Mouse (Mus musculus) liver, embryonic 15.5 days (tissue): ENCODE data around the gene Ifi47. TPM values are rescaled to one million over a fixed set of nuclear protein-coding genes. Genes with fewer than 3 reads are reported as not detected.
"Not testable (repeated sequence)": the region's sequence is repeated elsewhere in the genome, so short reads cannot be mapped to it uniquely, and the experiment has no call there.

Source experiments
- ATAC-seq: fragments of 200-750 bp; cut with Nextera tagmentation; 2 replicates; pipeline ENCODE4 v1.8.0; 2017; ENCODE audit warnings: moderate number of reproducible peaks, mild to moderate bottlenecking, moderate library complexity; ENCODE audit not compliant: insufficient read depth
- H3K27ac ChIP-seq: fragments of 300-500 bp; sonication (generic); replicated peaks from 2 replicates; pipeline ENCODE4 v1.5.1; 2015; ENCODE audit warnings: mild to moderate bottlenecking, inconsistent platforms
- H3K27me3 ChIP-seq: fragments of 300-500 bp; sonication (generic); 2 replicates; pipeline ENCODE4 v1.6.1; 2015; ENCODE audit warnings: mild to moderate bottlenecking, inconsistent platforms
- H3K36me3 ChIP-seq: fragments of 300-500 bp; sonication (generic); replicated peaks from 2 replicates; pipeline ENCODE4 v1.6.1; 2015; ENCODE audit warnings: moderate library complexity, mild to moderate bottlenecking, inconsistent platforms
- H3K4me1 ChIP-seq: fragments of 300-500 bp; sonication (generic); replicated peaks from 2 replicates; pipeline ENCODE4 v1.6.1; 2015; ENCODE audit warnings: inconsistent platforms
- H3K4me2 ChIP-seq: fragments of 300-500 bp; sonication (generic); 2 replicates; pipeline ENCODE4 v1.6.1; 2015; ENCODE audit warnings: moderate library complexity, mild to moderate bottlenecking, inconsistent platforms
- H3K4me3 ChIP-seq: fragments of 300-500 bp; sonication (generic); replicated peaks from 2 replicates; pipeline ENCODE4 v1.5.1; 2015; ENCODE audit warnings: mild to moderate bottlenecking, inconsistent platforms
- H3K9ac ChIP-seq: fragments of 300-500 bp; sonication (generic); 2 replicates; pipeline ENCODE4 v1.6.1; 2015; ENCODE audit warnings: moderate library complexity, mild to moderate bottlenecking, inconsistent platforms
- H3K9me3 ChIP-seq: fragments of 300-500 bp; sonication (generic); replicated peaks from 2 replicates; pipeline ENCODE4 v1.6.1; 2016; ENCODE audit warnings: inconsistent platforms
- WGBS: fragments of 180-500 bp; shearing (Covaris S2); methylation state at CpG from one replicate; pipeline ENCODE4 v1.1.7; 2015; ENCODE audit warnings: mixed read lengths; ENCODE audit not compliant: insufficient replicate concordance; 5-methylcytosine and 5-hydroxymethylcytosine counted together
- polyA plus RNA-seq: library from polyadenylated mRNA; unstranded; fragments of >200 nt; fragmentation: Nextera tagmentation; extraction: Ambion mirVana; gene quantifications from 2 replicates; pipeline ENCODE4 v1.2.1, GENCODE M21; 2015

Ifi47 gene
- 7.0 and 7.1 TPM in 2 replicates for polyA plus RNA-seq

DNA sequence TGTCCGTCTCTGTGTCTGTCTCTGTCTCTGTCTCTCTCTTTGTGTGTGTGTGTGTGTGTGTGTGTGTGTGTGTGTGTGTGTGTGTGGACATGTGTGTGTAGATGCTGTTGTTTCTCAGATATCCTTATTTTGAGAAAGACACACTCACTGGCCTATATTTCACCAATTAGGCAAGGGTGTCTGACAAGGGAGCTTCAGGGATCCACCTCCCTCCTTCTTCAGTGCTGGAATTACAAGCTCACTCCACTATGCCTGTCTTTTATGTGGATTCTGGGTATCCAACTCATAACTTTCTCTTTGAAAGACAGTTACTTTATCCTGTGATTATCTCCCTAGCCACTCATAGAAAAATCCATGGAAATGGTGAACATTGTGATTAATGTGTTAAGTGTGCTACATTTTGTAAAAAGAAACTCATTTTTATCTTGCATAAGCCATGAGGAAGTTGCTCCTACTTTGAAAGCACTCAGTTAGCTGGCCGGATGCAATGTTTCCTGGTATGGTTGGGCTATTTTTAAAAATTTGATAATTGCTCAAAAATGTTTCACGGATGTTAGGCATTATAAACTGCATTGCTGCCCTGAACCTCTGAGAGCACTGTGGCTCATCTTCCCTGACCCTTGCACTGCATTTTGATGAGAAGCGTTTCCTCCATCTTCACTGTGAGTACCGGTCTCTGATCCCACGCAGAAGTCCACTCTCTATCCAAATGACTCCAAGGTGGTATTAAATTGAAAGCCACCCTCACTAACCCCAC lies at the start of gene Ifi47:
Gene Ifi47, plus strand, starts transcription at position 587 of the 757 bp plus-strand sequence.
- not testable (repeated sequence) for ATAC-seq, H3K4me3 ChIP-seq, H3K4me1 ChIP-seq, H3K27me3 ChIP-seq, H3K36me3 ChIP-seq, H3K4me2 ChIP-seq, H3K9ac ChIP-seq, H3K9me3 ChIP-seq
- peak within 1 kb of the TSS; percentile 64; the same call in 1 of the 2 replicates for H3K27ac ChIP-seq
- 17% methylated on average over 6 of the region's 6 CpGs for WGBS

DNA sequence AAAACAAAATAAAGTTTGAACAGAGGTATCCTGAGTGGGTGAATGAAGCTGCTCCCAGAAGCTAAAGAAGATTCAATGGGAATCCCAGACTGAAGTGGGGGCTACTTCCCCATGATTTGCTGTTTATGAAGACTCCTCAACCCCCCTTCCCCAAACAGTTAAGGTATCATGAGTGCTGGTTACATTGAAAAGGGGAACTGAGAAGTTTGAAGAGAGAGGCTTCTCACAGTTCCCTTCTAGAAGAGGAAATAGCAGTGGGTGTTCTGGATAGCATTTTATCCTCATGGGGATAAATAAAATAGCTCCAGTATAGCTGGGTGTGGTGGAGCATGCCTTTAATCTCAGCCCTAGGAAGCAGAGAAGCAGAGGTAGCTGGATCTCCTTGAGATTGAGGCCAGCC lies 26.3 kb upstream of the Ifi47 start:
- H3K4me1 ChIP-seq: not testable (repeated sequence)
- ATAC-seq: peak; percentile 15; the same call in 1 of the 2 replicates

DNA sequence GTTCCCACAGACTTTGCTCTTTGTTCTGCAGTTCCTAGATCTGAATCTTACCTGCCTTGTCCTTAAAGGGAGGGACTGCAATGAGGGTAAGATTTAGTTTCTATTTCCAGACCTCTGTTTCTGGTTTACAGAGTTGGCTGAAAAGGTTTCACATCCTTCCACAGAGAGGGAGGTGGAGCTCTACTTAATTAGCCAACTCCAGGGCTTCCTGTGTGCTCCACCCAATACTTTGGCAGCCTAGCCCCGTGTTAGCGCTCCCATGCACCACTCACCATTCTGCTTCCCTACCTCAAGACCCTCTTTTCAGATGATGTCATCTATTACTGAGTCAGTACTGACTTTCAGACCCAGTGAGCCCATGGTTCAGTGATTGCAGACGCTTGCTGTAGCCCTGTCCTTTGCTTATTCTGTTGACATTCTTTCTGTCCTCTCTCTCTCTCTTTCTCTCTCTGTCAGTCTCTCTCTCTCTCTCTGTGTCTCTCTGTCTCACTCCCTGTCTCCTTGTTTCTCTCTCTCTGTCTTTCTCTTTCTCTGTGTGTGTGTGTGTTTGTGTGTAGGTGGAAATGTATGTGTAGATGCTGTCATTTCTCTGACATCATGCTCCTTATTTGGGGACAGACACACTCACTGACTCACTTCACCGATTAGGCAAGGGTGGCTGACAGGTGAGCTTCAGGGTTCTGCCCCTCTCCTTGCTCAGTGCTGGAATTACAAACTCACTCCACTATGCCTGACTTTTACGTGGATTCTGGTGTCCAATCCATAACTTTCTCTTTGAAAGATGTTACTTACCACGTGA lies 25.1 kb upstream of the Ifi47 start, which contains the start of gene 9930111J21Rik2:
Gene 9930111J21Rik2, minus strand, starts transcription at position 150 of the 799 bp plus-strand sequence.
- not testable (repeated sequence) for H3K4me2 ChIP-seq, H3K9me3 ChIP-seq, H3K27ac ChIP-seq, H3K36me3 ChIP-seq, H3K4me3 ChIP-seq, H3K4me1 ChIP-seq, H3K9ac ChIP-seq, H3K27me3 ChIP-seq
- ATAC-seq: peak; percentile 40; the same call in 1 of the 2 replicates
- 44% methylated on average over 1 of the region's 6 CpGs for WGBS

More for the DNA sequence above, 26.3 kb upstream of the Ifi47 start:
- not testable (repeated sequence) for H3K36me3 ChIP-seq, H3K9ac ChIP-seq, H3K27me3 ChIP-seq, H3K4me2 ChIP-seq, H3K4me3 ChIP-seq, H3K27ac ChIP-seq, H3K9me3 ChIP-seq

DNA sequence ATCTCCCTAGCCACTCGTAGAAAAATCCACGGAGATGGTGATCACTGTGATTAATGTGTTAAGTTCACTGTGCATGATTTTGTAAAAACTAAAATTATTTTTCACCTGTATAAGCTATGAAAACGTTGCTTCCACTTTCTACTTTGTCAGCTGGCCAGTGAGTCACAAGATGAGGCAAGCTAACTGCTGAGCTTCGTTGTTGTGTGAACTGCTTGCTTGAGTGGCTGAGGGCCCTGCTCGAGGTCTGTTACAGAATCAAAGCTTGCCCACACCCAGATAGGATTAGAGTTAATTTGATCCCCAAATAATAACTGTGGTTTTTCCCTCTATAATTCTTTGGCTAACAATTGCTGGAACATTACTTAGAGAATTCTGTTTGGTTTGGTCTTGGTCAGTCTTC lies 24.5 kb upstream of the Ifi47 start:
- not testable (repeated sequence) for H3K9me3 ChIP-seq, H3K4me1 ChIP-seq, H3K4me2 ChIP-seq, H3K4me3 ChIP-seq, H3K36me3 ChIP-seq, ATAC-seq, H3K27ac ChIP-seq, H3K27me3 ChIP-seq, H3K9ac ChIP-seq
- no CpG with 5 or more reads among the region's 5 CpGs for WGBS

DNA sequence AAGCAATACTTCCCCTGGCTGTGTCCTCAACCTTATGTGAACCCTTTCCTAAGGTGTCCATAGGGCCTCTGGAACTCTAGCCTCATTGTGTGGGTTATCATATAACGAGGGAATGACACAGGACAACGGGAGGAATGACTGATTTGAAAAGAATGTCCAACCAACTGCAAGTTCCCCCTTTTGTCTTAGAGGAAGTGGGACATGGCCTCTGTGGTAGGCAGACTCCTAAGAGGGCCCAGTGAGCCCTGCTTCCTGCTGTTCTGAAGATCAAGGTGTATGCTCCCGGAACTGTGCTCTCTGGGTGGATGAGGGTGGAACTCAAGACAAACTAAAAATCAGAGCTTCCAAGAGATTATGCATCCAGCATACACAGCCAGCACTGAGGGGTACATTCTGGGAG lies 16.3 kb upstream of the Ifi47 start:
- not testable (repeated sequence) for H3K27me3 ChIP-seq, ATAC-seq, H3K4me3 ChIP-seq, H3K4me2 ChIP-seq, H3K9ac ChIP-seq, H3K4me1 ChIP-seq, H3K36me3 ChIP-seq, H3K9me3 ChIP-seq, H3K27ac ChIP-seq
- 20% methylated on average over 2 of the region's 3 CpGs for WGBS

DNA sequence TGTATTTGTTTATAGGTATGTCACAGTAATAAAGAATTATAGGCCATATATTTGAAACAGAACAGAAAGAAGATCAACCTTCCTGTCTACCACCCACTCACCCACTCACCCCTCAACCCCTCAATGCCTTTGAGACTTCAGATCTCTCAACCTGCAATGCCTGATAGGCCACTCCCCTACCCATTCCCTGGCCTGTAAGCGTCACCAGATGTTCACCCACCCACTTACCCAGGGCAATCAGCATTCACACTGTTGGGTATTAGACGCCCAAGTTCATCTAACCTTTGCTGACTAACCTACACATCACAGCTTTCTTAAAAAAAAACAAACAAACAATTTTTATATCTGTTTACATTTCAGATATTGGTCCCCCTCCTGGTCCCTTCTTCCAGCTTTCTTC lies 14.5 kb upstream of the Ifi47 start:
- not testable (repeated sequence) for H3K36me3 ChIP-seq, H3K4me3 ChIP-seq, ATAC-seq, H3K9me3 ChIP-seq, H3K4me1 ChIP-seq, H3K27ac ChIP-seq, H3K9ac ChIP-seq, H3K4me2 ChIP-seq, H3K27me3 ChIP-seq
- 31% methylated on average over 2 of the region's 2 CpGs for WGBS

DNA sequence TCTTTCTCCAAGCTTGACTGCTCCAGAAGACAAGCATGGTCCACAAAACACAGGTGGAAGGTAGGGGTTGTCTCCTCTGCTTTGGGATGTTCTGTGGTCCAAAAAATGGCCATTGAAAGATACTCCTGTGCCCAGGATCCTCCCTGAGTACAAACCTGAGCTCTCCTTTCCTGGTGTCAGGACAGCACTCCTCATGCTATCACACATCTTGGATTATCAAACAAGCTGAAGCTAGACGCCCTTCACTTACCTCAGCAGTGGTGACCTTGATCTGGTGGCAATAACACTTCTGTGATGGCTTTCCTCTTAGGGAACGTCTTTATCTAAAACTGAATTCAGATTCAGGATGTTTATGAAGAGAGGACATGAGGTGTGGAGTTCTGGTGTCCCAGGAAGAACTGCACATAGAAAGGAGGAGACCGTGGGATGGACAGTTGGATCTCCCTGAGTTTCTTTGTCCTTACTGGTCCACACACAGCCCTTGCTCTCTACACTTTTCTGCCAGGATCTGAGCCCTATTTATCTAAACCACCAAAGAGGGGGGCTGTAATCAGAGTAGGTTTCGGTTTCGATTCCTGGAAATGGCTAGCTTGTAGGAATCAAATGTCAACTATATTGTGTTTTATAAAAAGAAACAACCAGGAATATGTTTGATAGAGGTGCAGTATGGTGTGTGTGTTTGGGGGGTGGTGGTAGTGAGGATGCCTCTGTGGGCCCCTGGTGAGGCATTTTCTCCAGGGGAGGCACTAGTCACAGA lies 12.5 kb upstream of the Ifi47 start, which contains the start of gene Tgtp2:
Gene Tgtp2, minus strand, starts transcription at position 494 of the 757 bp plus-strand sequence.
- not testable (repeated sequence) for H3K4me2 ChIP-seq, H3K27ac ChIP-seq, H3K36me3 ChIP-seq, ATAC-seq, H3K9me3 ChIP-seq, H3K9ac ChIP-seq, H3K27me3 ChIP-seq, H3K4me3 ChIP-seq, H3K4me1 ChIP-seq
- WGBS: 34% methylated on average over 5 of the region's 5 CpGs

DNA sequence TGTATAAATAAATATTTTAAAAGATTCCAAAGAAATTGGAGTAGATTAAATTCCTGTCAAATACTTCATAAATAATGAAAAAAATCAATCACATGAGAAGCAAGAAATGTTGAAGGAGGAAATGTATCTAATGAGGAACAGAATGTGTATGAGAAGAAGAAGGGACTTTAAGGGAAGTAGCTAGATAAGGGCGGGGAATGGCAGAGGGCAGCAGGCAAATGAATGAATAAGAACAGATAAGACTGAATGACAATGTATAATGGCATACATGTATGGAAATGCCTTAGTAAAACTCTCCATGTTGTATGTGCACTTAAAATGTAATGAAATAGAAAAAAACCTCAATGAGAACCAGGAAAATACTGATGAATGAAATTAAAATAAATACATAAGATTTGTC lies 8.0 kb upstream of the Ifi47 start:
- H3K27me3 ChIP-seq: no peaks in the 10 kb centered on the region
- no peak for ATAC-seq
- no peaks in the 10 kb centered on the region for H3K4me1 ChIP-seq
- 23% methylated on average over 1 of the region's 1 CpGs for WGBS
- no peaks in the 10 kb centered on the region for H3K36me3 ChIP-seq
- H3K9ac ChIP-seq: no peak overlapping the region
- H3K4me3 ChIP-seq: no peak overlapping the region
- no peak overlapping the region for H3K27ac ChIP-seq
- no peaks in the 10 kb centered on the region for H3K9me3 ChIP-seq
- no peak overlapping the region for H3K4me2 ChIP-seq

DNA sequence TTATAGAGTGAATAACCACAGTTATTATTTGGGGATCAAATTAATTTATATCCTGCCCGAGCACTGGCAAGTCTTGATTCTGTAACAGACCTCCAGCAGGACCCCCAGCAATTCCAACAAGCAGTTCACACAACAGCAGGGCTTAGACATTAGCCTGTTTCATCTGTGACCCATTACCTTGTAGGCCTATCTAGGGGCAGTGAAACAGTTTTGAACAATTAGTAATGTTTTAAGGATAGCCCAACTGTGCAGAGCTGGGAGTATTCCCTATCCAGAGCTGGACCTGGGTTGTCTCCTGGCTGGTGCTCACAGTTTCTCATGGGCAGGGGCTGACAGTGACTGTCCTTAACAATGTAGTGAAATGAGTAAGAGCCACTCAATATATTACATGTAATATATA lies 625 bp downstream of the Ifi47 start:
- Histone ChIP-seq H3K4me3 (no peak overlapping the region), H3K4me2 (no peak overlapping the region), H3K9ac (no peak overlapping the region), H3K36me3 (no peaks in the 10 kb centered on the region), H3K9me3 (no peaks in the 10 kb centered on the region), H3K27me3 (no peaks in the 10 kb centered on the region), H3K4me1 (peaks cover 16% of the 10 kb centered on the region), H3K27ac (no peak overlapping the region)
- 42% methylated on average over 1 of the region's 1 CpGs for WGBS
- ATAC-seq: no peak

DNA sequence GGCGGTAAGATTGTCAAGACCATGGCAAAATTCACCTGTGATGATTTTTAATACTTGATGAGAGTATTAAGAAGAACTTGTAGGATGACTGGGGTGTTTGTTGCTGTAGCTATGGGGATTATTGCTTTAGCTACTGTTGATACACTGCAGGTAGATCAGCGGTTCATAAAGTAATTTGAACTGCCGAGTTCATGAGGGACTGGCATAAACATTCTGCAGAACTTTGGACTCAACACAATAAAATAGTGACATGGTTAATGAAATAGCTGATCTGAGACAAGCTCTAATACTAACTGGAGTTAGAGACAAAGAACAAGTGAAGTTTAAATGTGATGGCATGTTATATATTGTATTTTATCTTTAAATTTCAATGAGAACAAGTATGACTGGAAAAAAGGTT lies 2.3 kb downstream of the Ifi47 start:
- peaks cover 28% of the 10 kb centered on the region for H3K4me1 ChIP-seq
- no peaks in the 10 kb centered on the region for H3K27me3 ChIP-seq
- H3K27ac ChIP-seq: no peak overlapping the region
- ATAC-seq: no peak
- H3K9me3 ChIP-seq: no peaks in the 10 kb centered on the region
- WGBS: 78% methylated on average over 3 of the region's 3 CpGs
- no peaks in the 10 kb centered on the region for H3K36me3 ChIP-seq
- H3K9ac ChIP-seq: no peak overlapping the region
- no peak overlapping the region for H3K4me3 ChIP-seq
- H3K4me2 ChIP-seq: no peak overlapping the region

DNA sequence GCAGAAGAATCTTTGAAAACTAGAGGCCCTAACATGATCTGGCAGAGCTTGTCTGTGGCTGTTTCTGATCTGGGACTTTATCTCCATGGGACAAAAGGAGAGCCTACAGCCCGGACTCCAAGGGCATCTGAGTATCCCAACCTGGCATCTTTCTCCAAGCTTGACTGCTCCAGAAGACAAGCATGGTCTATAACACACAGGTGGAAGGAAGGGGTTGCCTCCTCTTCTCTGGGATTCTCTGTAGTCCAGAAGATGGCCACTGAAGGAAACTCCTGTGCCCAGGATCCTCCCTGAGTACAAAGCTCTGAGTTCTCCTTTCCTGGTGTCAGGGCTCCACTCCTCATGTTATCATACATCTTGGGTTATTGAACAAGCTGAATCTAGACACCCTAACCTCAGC lies 4.2 kb downstream of the Ifi47 start:
- H3K9me3 ChIP-seq: no peaks in the 10 kb centered on the region
- 32% methylated on average over 1 of the region's 1 CpGs for WGBS
- H3K27me3 ChIP-seq: no peaks in the 10 kb centered on the region
- H3K27ac ChIP-seq: peak overlapping the region; percentile 39; the same call in 1 of the 2 replicates
- H3K4me2 ChIP-seq: no peak overlapping the region
- ATAC-seq: no peak
- H3K9ac ChIP-seq: no peak overlapping the region
- no peaks in the 10 kb centered on the region for H3K36me3 ChIP-seq
- no peak overlapping the region for H3K4me3 ChIP-seq
- H3K4me1 ChIP-seq: peaks cover 47% of the 10 kb centered on the region
